Mouse (Mus musculus): ENCODE measurements around the gene Hdac9.

Hdac9 gene

DNA sequence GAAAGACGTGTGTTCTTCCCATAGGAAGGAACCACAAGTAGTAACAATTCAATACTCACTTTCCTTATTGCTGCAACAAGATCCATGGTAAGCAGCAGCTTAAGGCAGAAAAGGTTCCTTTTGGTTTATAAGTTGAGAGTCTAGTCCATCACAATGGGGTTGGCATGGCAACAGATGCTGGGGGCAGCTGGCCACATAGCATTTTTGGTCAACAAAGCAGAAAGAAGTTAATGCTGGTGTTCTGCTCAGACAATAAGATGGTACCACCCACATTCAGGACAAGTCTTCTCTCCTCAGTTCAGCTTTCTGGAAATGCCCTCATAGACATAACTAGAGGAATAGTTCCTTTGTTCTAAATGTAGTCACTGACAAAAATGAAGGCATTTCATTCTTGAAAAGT, at the start of gene Hdac9:
TSS of gene Hdac9 (minus strand) at position 101 of the 400 bp plus-strand sequence.
- DNase-seq (ENCODE audit: low spot score in 2 of 2): no peak

DNA sequence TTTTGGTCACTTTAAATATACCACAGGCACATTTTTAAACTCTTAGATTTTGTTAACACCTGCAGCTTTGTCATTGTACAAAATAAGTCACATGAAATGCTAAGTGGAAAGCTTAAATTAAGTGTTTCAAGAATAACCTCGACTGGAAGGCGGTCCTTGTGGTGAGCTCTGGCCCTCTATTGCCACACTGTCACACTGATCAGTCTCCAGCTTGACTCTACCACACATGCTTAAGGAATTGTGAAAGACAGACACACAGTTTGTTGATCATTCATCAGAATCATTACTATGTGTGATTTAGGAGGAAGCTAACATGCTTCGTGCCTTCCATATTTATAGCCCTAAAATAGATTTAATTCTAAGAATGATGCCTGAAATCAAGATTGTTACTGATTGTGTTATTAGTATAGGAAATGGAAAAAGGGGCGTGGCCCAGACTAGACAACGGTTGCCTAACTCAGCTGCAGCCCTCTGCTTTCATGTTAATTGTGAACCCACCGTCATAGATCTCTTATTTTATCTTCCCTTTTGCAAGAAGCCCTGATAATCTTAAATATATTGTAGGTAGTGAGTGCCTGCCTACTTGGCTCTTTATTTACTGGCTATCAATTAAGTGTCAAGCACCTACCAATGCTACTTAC, 32.3 kb upstream of the Hdac9 start:
- peak in 1 of 2 experiments; percentile 6 for DNase-seq (ENCODE audit: low spot score in 2 of 2)

DNA sequence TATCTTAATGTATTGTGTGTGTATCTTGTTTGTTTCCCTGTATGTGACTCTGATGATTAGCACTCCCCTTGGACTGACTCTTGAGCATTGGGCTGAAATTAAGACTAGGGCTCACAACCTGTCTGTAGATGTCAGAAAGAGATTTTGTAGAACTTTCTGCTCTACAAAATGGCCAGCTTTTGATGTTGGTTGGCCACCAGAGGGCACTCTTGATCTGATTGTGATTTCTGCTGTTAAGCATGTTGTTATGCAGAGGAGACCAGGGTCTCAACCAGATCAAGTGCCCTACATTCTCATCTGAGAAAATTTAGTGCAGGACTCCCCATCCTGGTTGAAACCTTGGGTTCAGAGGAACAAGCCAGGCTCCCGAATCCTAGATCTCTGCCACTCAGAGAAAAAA, 21.0 kb upstream of the Hdac9 start:
- DNase-seq (ENCODE audit: low spot score in 2 of 2): peak in 1 of 2 experiments; percentile 5

DNA sequence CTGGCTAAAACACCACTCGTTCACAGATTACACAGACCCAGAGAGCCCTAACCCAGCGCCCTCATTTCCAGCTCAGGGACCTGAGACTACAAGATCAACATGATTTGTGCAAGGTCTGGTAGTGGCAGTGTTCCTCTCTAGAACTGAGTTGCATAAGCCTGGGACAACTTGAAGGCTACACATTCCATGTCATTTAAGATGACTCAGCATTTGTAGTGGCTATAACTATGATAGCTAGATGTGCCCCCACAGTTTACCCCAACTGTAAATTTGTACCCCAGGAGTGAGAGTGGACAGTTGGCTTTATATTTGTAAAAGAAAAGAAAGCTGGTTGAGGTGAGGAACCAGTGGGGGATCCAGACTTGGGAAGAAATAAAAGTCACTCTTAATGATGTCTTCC, 8.9 kb downstream of the Hdac9 start:
- DNase-seq (ENCODE audit: low spot score in 2 of 2): no peak

DNA sequence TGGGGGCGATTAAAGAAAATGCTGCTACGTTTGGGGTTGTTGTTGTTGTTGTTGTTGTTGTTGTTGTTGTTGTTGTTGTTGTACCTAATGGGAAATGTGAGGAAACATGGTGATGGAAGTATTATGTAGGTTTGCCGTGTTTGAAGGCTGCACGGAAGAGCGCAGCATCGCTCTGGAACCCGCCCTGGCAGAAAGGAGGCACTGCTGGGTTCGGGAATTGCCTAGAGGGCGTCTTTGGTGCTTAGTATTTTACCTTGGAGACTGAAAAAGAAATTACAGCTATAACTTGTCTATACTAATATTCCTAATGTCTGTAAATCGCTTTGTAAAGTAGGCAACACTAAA, 9.4 kb downstream of the Hdac9 start:
- no peak for DNase-seq (ENCODE audit: low spot score in 2 of 2)

DNA sequence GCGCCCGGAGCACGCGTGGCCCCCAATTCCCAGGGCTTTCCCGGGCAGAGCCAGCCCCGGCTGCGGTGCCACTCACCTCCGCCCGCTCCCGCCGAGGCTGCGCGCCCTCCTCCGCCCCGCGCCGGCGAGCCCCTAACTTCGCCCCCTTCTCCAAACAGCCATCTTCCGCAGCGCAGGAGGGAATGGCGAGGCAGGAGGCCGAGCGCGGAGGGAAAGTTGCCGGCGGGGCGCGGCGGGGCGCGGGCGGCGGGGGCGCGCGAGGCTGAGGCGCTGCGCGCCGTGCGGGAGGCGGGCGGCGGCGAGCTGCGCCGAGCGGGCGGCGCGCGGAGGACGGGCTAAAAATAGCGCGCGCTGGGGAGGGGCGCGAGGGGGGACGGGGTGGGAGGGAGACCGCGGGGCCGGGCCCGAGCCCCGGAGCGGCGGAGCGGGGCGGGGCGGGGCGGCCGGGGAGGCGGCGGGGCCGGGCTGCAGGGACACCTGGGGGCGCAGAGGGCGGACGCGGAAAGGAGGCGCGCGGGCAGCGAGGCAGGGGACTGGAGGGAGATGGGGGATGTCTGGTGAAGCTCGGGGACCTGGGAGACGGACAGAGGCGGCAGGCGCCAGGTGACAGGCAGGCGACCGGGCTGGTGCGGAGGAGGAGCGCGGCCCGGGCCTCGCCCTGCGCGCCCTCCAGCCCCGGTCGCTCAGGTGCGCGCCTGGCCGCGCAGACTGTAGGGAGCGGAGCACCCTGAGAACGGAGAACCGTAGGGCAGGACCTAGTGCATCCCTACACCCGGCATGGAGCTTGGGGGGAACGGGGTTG, 10.0 kb downstream of the Hdac9 start:
- DNase-seq (ENCODE audit: low spot score in 2 of 2): peak; percentile 16 to 18

DNA sequence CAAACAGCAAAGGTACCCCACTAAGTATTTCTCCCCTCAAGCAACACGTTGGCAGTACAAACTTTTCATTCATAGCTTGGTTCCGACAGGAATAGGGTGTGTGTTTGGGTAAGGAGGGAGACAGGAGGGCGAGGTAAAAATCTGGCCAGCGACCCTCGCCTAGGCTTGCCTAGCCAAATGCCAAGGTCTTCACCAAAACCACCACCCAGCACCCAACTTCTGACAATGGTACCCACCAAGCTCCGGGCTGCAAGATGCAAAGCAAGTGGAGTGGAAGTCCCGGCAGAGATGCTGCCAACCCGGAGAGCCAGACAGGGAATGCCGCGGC, 10.6 kb downstream of the Hdac9 start:
- DNase-seq (ENCODE audit: low spot score in 2 of 2): no peak

DNA sequence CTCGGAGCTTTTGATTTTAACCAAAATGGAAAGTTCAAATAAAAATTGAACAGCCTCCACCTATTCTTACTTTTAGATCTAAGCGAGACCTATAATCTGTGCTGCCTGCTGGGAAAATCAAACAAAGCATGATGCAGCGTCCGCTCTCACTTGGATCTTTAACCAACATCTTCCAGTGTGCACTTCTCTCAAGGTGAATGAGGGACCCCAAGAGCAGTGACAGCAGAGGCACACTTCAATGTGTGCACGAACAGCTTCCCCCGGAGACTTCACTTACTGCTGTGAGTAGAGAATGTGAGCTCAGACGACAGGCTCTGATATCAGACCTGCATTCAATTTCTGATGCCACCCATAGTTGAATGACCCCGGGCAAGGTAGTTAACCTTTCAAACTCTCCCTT, 16.7 kb downstream of the Hdac9 start:
- no peak for DNase-seq (ENCODE audit: low spot score in 2 of 2)

DNA sequence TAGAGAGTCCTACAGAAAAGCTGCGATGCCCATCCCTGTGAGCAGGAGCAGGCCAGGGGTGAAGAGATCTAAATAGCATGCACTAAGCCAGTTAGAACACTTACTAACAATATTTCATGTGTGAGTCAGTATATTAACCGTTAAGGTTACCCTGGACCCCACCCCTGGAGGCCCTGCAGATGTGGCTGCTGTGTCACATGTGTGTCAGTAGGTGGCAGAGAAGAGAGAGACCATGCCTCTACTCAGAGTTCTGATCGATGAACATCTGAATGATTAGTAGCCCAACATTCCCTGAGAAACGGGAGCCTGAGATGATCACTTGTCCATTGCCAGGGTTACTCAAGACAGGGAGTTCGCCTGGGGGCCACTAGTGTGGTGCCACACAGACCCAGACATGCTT, 22.0 kb downstream of the Hdac9 start:
- DNase-seq (ENCODE audit: low spot score in 2 of 2): no peak

DNA sequence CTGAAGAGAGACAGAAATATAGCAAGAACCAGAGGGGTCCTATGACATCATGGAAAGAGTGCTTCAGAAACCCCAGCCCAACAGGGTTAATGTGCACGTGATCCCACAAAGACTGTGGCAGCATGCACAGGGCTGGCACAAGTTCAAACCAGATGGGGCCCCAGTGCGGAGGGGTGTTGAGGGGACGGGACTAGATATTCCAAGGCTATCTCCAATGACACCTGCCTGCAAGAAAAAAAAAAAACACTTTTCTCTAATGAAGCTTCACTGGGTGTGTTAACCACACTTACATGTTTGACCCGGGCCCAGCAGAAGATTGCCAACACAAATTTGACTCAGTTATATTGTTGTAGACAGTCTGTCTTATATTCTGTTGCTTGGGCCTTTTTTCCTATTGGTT, 28.2 kb downstream of the Hdac9 start:
- no peak for DNase-seq (ENCODE audit: low spot score in 2 of 2)

DNA sequence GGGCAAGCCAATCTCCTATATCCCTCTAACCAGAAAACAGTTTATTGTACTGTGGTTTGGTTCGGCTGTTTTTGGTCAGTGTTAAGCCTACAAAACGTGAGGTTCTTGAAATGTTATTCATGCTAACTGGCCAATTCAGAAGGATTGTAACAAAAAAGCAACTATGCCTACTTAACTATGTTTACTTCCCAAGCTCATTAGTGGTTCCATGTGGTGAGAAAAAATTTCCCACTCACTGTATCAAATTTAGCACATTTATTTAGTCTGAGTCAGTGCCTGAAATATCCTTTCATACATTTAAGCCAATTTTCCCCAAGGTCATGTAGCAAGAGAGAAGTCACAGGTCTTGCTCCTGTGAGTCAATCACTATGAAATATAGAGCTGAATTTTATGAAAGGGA, 42.0 kb downstream of the Hdac9 start:
- no peak for DNase-seq (ENCODE audit: low spot score in 2 of 2)

DNA sequence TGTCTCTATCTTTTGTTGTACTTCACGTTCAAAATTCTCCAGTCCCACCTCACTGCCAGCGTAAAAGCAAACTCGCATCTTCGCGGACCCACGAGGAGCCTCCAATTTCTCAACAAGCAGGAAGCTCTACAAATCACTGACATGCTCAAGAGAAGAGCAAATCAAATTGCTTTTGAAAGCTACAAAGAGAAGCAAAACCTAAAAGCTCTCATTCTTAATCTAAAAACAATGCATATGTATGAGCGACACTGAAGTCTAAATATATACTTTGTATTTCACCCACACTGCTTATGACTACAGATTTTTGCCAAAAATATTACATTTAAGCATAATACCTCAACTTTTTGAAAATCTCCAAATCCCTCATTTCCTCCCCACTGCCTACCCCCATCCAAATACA, 45.9 kb downstream of the Hdac9 start:
- no peak for DNase-seq (ENCODE audit: low spot score in 2 of 2)

DNA sequence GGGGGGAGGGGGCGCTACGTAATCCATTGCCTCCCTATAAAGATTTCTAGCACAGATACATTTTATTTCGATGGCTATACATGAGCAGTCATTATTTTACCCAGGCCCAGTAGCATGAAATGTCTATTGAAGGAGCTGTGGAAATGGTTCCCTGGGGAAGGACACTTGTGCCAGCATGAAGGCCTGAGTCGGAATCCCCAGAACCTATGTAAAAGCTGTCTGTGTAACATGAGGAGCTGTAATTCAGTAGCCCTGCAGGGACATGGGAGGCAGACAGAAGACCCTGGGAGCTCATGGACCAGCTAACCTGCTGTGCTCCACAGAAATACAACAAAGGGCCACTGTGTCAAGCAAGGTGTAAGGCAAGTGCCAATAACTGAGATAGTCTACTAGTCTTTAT, 75.7 kb downstream of the Hdac9 start:
- DNase-seq (ENCODE audit: low spot score in 2 of 2): no peak

DNA sequence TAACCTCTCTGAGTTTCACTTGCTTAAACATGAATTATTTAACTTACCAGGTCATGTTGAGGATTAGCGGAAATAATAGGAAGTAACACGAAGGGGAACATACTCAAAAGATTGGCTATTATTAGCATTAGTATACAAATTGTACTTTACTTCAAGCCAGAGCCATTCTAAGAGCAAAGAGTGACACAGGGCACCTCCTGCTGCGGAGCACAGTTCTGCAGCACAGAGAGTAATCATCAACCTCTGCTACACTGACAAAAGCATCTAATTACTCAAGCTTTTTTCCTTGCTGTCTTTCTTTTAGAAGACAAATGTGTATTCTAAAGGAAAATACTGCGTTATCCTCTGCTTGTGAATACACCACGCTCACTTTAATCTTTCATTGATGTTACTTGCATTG, 79.6 kb downstream of the Hdac9 start:
- no peak for DNase-seq (ENCODE audit: low spot score in 2 of 2)

DNA sequence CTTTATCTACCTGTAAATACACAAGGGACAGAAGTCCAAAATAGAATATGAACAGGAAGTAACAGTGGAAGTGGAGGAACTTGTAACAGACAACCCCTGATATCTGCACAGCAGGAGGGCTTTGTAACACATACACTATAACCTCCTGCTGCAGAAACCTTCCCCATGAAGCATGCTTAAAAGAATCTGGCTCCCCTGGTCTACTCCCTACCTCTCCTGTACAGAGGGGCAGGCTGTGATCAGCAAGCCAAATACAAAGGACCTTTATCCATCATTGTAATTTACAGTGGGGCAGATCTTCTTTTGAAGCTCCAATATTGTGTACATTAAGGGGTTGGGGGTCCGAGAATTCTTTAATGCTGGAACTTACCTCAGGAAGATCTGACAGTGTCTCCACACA, 80.0 kb downstream of the Hdac9 start:
- no peak for DNase-seq (ENCODE audit: low spot score in 2 of 2)

DNA sequence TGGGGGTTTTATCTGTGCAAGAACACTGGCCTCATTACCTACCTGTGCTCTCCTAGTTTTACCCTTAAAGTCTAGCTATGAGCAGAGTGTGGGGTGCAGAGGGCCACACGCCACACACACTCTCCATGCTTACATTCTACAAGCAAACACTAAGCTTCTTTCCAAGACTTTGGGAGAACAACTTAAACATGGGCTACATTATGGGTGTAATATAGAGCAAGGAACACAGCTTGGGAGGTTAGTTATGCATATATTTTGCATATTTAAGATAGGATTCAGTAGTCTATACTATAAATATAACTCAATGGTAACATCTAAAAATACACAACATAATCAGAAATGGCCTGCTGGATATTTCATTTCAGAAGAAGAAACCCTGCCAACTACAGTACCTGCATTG, 80.8 kb downstream of the Hdac9 start:
- no peak for DNase-seq (ENCODE audit: low spot score in 2 of 2)

DNA sequence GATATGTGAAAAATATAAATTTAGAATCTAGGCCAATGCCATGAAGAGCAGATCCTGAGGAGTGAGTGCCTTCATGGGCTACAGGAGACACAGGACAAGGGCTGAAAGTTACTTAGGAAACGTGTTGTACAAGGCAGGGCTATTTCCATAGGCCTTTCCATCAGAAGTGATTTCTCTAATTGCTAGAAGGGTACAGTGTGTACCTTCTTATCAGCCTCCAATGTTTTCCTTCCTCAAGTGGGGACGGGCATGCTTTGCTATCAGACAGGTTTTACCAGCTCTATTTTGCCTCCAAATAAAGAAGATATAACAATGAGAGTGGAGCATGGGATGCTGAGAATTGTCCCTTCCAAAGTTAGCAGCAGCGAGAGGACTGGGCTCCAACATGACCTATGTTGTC, 81.4 kb downstream of the Hdac9 start:
- no peak for DNase-seq (ENCODE audit: low spot score in 2 of 2)

DNA sequence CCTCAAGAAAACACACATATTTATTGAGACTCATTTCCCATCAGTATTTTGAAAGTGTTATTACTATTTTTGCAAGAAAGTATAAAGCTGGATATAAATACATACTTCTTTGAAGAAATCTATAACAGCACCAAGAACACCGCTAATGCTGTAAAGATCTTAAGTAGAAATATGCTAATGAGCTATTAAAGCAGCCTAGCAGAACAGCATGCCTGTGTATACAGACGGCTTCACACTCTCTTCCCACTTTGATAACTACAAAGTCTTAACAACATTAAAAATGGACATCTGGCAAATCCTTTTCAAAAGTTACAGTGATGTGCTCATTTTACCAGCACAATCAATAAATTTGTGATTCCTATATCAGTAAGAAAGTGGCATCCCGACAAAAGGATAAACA, 88.2 kb downstream of the Hdac9 start:
- DNase-seq (ENCODE audit: low spot score in 2 of 2): no peak

DNA sequence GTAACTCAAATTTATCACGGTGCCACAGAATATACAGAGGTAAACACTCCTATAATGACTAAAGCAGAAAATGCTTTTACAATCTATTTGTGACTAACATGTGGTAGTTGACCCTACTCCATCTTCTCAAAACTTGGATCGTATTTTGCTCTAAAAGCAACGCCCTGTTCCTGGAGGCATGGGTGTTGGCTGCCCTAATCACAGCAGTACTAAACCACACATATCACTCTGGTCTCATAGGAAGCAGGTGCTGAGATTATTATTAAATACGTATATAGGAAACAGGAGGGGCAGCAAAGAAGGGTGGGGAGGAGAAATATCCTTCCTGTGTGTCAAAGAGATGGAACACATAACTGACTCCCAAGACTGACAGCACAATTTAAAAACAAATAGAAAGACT, 90.0 kb downstream of the Hdac9 start:
- DNase-seq (ENCODE audit: low spot score in 2 of 2): no peak

DNA sequence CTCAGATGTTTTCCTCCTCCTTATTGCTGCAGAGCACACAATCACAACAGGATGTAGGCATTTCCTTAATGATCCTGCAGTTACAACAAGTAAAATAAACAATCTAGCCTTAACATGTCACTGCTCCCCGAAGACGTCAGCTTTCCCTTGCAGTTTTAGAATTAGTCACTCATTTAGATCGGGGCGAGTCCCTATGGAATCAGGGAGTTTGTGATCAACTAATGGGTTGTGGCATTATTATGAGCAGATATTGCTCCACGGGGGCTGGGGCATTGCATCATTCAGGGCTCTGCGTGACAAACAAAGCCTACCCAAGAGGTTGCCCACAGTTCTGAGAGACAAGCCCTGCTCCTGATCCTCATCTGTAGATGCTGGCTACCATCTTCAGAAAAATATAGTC, 96.7 kb downstream of the Hdac9 start:
- DNase-seq (ENCODE audit: low spot score in 2 of 2): no peak

DNA sequence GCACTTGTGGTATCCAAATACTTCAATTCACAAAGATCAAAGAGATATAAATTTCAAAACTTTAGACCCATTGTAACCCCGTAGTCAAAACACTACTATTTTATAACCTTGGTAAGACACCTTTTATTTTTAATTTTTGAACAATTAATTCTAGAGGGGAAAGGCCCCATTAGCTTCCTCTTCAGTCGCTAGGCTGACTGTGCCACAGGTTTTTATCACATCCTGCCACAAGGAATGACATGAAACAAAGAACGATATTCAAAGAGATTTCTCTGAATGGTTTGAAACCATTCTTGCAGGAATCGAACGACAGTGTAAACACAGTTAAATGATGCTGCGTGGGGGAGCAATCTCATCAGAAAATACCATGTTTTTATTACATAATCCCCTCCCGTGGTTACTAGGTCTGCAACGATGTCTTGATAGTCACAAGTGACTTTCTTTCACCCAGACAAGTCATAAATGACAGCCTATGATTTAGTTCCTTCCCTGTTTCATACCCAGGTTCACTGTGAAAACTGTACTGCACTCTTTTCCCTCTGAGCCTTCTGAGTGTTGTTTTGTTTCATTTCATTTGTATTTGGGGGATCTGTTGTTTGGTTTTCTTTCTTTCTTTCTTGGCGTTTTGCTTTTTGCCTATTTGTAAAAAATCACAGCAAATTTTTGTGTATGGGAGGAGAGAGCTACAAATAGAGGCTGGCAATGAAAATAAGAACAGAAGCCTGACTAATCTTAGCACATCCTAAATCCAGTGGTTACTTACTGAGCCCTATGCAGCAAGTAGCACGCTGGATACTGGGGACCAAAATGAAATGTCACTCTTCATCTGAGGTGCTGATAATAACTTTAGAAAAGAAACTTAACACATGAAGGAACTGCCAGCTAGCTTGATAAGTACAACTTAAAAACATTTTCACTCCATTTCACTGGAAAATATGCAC, 105.0 kb downstream of the Hdac9 start:
- no peak for DNase-seq (ENCODE audit: low spot score in 2 of 2)

DNA sequence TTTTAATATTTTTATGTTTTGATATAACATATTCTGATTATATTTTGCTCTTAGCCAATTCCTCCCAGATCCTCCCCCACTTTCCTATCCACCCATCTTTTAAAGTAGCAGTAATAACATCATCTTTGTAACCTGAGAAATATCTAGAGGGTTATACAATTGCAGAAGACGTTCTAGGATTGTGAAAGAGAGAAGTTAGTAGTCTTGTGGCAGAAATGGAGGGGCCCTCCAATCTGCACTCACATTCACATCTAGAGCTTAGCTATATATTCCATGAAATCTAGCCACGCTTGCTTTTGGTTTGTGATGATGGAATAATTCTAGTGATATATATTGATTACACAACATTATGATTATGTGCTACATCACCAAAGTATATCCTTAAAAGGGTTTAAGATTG, 106.7 kb downstream of the Hdac9 start:
- no peak for DNase-seq (ENCODE audit: low spot score in 2 of 2)

DNA sequence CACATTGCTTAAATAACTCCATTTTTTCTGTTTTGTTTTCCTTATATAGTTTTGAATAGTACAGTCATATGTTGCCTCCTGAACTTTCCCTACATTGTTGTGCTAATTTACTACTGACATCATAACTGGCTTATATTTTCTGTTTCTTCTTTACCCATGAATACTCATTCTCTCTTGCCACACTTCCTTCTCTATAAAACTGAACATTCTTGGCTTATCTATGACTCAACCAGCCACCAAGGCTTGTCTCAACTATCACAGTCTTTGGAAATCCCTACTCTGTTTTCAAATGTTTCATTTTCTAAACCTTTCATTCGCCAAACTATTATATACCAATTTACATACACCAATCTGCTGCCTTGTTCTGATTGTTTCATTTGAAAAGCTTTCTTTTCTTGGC, 108.7 kb downstream of the Hdac9 start:
- DNase-seq (ENCODE audit: low spot score in 2 of 2): no peak

Measured in spleen, postnatal 36 days (tissue).